Mouse (Mus musculus): ENCODE results near the gene Rps27l. TPM values are rescaled to one million over a fixed set of nuclear protein-coding genes. Genes with fewer than 3 reads are reported as not detected.

Rps27l gene
- polyA plus RNA-seq, 1 experiment: 664 TPM

DNA sequence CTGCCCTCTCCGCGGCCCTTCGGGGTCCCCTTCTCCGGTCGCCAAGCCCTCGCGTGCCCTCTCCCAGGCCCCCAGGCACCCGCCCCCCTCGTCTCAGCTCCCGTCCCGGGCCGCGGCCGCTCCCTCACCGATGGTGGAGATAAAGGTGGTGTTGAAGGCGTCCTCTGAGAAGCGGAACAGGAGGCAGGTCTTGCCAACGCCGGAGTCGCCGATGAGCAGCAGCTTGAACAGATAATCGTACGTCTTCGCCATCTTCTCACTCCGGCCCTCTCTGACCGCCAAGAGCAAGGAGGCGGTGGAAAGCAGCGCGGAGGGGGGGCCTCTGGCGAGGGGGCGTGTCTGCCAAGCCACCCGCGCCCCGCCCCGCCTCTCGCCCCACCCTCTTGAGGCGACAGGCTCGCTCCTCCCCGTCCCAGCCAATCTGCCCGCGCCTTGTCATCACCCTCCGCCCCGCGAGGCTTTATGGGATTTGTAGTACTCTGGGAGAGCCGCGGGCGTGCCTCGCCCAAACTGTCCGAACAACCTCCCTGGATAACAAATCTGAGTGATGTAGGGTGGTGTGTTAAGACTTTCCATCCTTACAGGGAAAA, 26.4 kb upstream of the Rps27l start, which contains the start of gene Rab8b:
Gene Rab8b, minus strand, starts transcription at position 306 of the 590 bp plus-strand sequence.
- TF ChIP-seq CTCF (IDR thresholded peaks at IDR 0.05; ENCODE audit: borderline replicate concordance, insufficient read depth, low read length) (no peak), POLR2A (IDR thresholded peaks at IDR 0.05; ENCODE audit: low read depth, low read length) (peak; percentile 90)
- H3K4me1 ChIP-seq (ENCODE audit: control insufficient read depth, insufficient read depth, low read length): peaks cover 10% of the 10 kb centered on the region

DNA sequence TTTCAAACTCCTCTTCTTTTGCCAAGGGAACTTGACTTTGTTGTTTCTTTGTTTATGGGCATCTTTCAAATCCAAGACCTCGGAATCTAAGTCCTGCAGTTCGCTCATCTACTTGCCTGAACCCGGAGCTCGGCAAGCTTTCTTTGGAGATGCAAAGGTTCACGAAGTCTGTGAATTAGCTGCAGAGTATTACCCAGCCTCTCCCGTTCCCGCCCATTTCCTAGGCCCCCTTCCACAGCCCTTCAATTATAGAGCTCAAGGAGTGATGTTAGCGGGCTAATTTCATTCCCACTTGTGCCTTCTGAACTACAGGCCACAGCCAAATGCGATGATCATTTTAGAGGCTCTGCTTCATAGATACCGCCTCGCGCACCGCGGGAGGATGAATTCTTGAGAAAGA, 25.9 kb upstream of the Rps27l start:
- peak overlapping the region; percentile 47 for H3K4me3 ChIP-seq (ENCODE audit: insufficient read depth, low read length)
- H3K27ac ChIP-seq (ENCODE audit: insufficient read depth, low read length): peak overlapping the region; percentile 68
- H3K4me1 ChIP-seq (ENCODE audit: control insufficient read depth, insufficient read depth, low read length): peaks cover 9% of the 10 kb centered on the region
- TF ChIP-seq POLR2A (IDR thresholded peaks at IDR 0.05; ENCODE audit: low read depth, low read length) (no peak), CTCF (IDR thresholded peaks at IDR 0.05; ENCODE audit: borderline replicate concordance, insufficient read depth, low read length) (no peak)

More for the DNA sequence above, 26.4 kb upstream of the Rps27l start, which contains the start of gene Rab8b:
- Histone ChIP-seq H3K27ac (ENCODE audit: insufficient read depth, low read length) (peak within 1 kb of the TSS; percentile 78), H3K4me3 (ENCODE audit: insufficient read depth, low read length) (peak within 1 kb of the TSS; percentile 71)

DNA sequence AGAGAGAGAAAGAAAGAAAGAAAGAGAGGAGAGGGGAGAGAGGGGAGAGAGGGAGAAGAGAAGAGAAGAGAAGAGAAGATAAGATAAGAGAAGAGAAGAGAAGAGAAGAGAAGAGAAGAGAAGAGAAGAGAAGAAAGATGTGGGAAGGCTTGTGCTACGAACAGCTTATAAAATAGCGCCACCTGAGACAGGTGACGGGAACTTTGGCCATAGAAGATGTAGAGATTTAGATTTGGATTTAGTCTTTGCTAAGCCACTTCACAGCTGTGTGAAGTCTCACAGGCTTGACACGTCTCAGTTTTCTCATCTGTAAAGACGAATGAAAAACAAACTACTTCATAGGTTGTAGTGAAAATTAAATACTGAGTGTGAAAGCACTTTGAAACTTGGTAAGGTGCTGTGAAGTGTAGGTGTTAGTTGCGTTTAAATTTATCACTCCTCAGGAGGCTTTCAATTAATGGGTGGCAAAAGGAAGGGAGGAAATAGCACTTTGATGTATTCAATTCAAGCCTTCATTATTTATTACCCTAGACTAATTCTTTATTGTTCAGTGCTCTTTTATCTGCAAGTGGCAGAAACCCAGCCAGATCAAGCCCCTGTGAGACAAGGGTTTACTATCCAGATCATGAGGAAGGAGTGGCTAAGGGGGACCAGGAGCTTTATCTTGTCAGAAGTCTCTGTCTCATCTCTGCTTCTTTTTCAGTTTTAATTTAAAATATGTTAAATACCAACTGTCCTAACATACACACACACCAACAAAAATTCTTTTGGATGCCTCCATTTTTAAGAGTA, 25.2 kb upstream of the Rps27l start:
- Histone ChIP-seq H3K4me3 (ENCODE audit: insufficient read depth, low read length) (no peak overlapping the region), H3K4me1 (ENCODE audit: control insufficient read depth, insufficient read depth, low read length) (peaks cover 4% of the 10 kb centered on the region; the same call in 1 of the 2 replicates), H3K27ac (ENCODE audit: insufficient read depth, low read length) (no peak overlapping the region)
- TF ChIP-seq CTCF (IDR thresholded peaks at IDR 0.05; ENCODE audit: borderline replicate concordance, insufficient read depth, low read length): no peak
- TF ChIP-seq POLR2A (IDR thresholded peaks at IDR 0.05; ENCODE audit: low read depth, low read length): no peak

DNA sequence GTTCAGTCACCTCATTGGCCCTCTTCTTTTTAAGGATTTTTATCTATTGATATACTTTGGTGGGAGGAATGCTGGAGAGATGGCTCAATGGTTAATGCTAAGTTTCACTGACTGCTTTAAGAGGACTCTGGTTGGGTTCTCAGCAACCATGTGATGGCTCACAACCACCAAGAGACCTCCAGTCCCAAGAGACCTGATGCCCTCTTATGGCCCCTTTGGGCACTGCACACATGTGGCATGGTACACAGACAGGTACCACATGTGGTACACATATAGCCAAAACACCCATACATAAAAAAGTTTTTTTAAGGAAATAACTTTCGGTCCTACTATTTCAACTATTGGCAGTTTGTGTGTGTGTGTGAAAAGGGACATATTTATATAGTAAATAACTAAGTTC, 23.8 kb upstream of the Rps27l start:
- Histone ChIP-seq H3K4me3 (ENCODE audit: insufficient read depth, low read length) (no peak overlapping the region), H3K4me1 (ENCODE audit: control insufficient read depth, insufficient read depth, low read length) (no peaks in the 10 kb centered on the region), H3K27ac (ENCODE audit: insufficient read depth, low read length) (no peak overlapping the region)
- TF ChIP-seq POLR2A (IDR thresholded peaks at IDR 0.05; ENCODE audit: low read depth, low read length) (no peak), CTCF (IDR thresholded peaks at IDR 0.05; ENCODE audit: borderline replicate concordance, insufficient read depth, low read length) (no peak)

DNA sequence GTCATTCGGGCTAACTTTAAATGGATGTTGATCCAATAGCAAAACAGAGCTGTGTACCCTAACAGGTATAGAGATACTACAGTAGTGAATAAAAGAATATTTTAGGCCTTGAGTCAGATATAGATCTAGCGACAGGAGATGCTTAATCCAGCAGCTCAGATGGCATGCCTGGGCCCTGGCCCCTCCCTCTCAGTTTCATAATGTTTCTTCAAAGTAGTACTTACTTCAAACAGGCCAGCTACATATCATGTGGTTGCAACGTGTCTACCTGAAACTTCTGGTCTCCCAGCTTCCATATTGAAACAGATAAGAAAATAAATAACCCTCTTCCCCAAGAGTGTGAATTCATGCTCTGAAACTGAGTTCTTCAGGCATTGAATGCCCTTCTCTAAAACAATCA, 20.0 kb upstream of the Rps27l start:
- no peak overlapping the region for H3K27ac ChIP-seq (ENCODE audit: insufficient read depth, low read length)
- no peak for TF ChIP-seq CTCF (IDR thresholded peaks at IDR 0.05; ENCODE audit: borderline replicate concordance, insufficient read depth, low read length)
- TF ChIP-seq POLR2A (IDR thresholded peaks at IDR 0.05; ENCODE audit: low read depth, low read length): no peak
- no peak overlapping the region for H3K4me3 ChIP-seq (ENCODE audit: insufficient read depth, low read length)
- H3K4me1 ChIP-seq (ENCODE audit: control insufficient read depth, insufficient read depth, low read length): no peaks in the 10 kb centered on the region

DNA sequence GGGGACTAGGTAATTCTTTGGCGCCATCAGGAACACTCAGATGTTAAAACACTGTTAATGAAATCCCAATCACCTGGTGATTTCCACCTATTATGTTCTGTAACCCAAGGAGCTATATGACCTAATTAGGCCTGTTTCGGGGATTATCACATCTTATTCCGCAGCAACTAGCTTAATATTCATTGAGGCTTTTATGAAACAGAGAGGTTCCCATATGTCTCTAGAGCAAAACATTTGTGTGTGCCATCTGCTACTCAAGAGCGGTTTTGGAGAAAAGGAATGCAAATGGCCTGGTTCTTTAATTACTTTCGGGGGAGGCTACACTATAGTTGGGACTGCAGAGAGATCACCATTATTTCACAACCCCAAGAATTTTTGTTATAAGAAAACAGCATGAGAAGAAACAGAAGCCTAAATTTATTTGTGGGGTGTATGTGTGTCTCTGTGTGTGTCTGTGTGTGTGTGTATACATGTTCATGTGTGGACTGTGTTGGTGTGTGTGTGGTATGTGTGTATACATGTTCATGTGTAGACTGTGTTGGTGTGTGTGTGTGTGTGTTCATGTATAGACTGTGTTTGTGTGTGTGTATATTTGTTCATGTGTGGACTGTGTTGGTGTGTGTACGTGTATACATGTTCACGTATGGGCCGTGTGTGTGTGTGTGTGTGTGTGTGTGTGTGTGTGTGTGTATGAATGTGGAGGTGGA, 18.0 kb upstream of the Rps27l start:
- Histone ChIP-seq H3K4me3 (ENCODE audit: insufficient read depth, low read length) (no peak overlapping the region), H3K27ac (ENCODE audit: insufficient read depth, low read length) (no peak overlapping the region), H3K4me1 (ENCODE audit: control insufficient read depth, insufficient read depth, low read length) (no peaks in the 10 kb centered on the region)
- TF ChIP-seq POLR2A (IDR thresholded peaks at IDR 0.05; ENCODE audit: low read depth, low read length) (no peak), CTCF (IDR thresholded peaks at IDR 0.05; ENCODE audit: borderline replicate concordance, insufficient read depth, low read length) (no peak)

DNA sequence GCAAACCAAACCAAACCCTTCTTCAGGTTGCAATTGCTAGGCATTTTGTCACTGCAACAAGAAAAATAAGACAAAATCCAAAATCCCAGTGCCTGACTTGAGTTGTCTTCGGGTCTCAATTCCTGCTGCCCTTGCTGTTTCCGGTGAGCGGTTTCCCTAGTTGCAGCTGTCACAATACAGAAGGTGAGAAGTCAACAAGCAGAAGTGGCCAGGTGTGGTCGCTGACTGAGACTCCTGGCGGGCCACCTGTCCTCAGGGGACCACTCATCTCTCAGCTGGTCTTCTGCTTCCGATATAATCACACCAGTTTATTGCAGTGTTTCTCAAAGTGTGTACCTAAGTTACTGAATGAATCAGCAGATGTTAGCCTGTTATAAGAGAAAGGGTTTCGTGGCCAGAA, 15.5 kb upstream of the Rps27l start:
- TF ChIP-seq CTCF (IDR thresholded peaks at IDR 0.05; ENCODE audit: borderline replicate concordance, insufficient read depth, low read length) (no peak), POLR2A (IDR thresholded peaks at IDR 0.05; ENCODE audit: low read depth, low read length) (no peak)
- Histone ChIP-seq H3K27ac (ENCODE audit: insufficient read depth, low read length) (no peak overlapping the region), H3K4me1 (ENCODE audit: control insufficient read depth, insufficient read depth, low read length) (no peaks in the 10 kb centered on the region), H3K4me3 (ENCODE audit: insufficient read depth, low read length) (no peak overlapping the region)

DNA sequence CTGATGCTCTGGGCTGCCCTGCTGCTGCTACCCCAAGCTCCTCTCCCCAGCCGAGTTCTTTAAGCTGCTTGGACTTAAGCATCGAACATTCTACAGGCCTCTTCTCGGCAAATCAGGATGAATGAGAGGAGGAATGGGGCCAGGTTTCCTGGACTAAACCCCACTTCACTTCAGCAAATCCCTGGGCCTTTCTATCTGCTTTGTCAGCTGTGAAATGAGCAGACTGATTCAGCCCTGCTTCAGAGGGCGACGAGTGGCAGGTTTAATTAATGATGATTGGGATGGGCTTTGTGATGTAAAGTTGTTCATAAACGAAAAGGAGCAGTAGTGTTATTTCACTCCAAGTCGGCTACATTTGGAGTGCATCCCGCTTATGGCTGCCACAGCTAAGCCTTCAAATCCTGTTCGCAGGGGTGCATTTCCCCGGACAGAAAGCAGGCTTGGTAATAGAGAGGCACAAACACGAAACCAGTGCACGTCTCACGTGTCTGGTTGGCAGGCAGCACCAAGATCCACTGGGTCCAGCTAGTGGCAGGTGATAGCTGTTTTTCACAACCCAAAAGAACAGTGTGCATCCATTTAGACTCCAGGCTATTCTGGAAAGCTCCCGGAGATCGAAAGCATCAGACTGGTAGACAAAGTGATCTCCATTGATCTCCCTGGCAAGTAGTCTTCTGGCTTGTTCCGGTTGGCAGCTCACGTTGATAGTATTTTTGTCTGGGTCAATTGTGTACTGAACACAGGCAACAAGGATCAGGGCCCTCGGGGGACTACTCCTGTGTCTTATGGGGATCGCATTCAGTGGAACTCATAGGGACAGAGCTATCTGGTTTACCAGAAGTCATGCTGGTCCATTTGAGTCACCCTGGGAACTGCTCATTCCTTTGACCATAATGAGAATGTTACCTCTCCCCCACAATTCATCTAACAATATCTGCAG, 11.7 kb upstream of the Rps27l start:
- H3K4me1 ChIP-seq (ENCODE audit: control insufficient read depth, insufficient read depth, low read length): peaks cover 2% of the 10 kb centered on the region; the same call in 1 of the 2 replicates
- H3K27ac ChIP-seq (ENCODE audit: insufficient read depth, low read length): no peak overlapping the region
- H3K4me3 ChIP-seq (ENCODE audit: insufficient read depth, low read length): no peak overlapping the region
- TF ChIP-seq POLR2A (IDR thresholded peaks at IDR 0.05; ENCODE audit: low read depth, low read length) (no peak), CTCF (IDR thresholded peaks at IDR 0.05; ENCODE audit: borderline replicate concordance, insufficient read depth, low read length) (no peak)

DNA sequence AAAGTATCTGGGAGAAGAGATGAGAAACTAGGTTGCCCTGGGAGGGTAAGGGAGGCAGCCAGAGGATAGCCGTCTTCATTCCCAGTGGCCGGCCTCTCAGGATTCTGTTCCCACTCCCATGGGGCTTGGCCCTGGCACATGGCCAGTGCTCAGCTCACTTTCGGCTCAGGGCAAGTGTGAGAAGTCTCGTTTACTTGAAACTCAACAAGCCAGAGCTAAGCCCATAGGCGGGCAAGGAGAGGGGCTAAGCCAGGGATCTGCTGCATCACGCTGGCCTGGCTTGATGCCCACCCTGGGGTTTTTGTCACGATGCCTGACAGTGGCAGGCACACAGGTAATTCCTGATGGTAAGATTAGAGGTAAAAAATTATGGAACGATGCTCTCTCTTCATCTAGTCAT, 8.4 kb upstream of the Rps27l start:
- H3K4me1 ChIP-seq (ENCODE audit: control insufficient read depth, insufficient read depth, low read length): peaks cover 5% of the 10 kb centered on the region; the same call in 1 of the 2 replicates
- TF ChIP-seq POLR2A (IDR thresholded peaks at IDR 0.05; ENCODE audit: low read depth, low read length) (no peak), CTCF (IDR thresholded peaks at IDR 0.05; ENCODE audit: borderline replicate concordance, insufficient read depth, low read length) (no peak)
- H3K27ac ChIP-seq (ENCODE audit: insufficient read depth, low read length): no peak overlapping the region
- H3K4me3 ChIP-seq (ENCODE audit: insufficient read depth, low read length): no peak overlapping the region
